18 mouse cellular contexts compared by ENCODE assay signal in the genomic region with DNA sequence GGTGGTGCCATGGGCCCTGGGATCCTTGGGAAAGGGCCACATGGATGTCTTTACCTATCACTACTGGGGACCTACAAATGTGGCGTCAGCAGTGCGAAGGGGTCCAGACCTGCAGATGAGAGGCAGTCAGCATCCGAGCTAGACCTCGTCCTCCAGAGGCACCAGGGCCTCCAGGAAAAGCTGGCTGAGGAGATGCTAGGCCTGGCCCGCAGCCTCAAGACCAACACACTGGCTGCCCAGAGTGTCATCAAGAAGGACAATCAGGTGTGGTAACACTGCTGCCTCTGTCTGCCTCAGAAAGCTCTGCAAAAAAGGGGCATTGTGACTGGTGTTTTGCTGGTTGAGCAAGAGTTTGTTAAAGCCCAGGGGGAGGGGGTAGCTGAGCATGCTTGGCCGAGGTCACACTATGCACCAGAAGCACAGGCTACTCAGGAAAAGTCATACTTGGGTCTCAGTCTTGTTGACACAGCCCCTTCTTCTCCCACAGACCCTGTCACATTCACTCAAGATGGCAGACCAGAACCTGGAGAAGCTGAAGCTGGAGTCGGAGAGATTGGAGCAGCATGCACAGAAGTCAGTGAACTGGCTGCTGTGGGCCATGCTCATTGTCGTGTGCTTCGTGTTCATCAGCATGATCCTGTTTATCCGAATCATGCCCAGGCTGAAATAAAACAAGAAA. TPM values are rescaled to one million over a fixed set of nuclear protein-coding genes. Genes with fewer than 3 reads are reported as not detected.
DNase-seq lines count a peak whose midpoint lies in the region; ATAC-seq and TF ChIP-seq lines count a peak whose summit lies in the region.
"Had no signal": no experiment of that assay in that cellular context is flagged by ENCODE, and none has a peak within 500 bp of the region (broad histone marks: within the 10 kb centered on the region; RNA-seq: fewer than 3 reads in every experiment).

No protein-coding gene starts in this region.

- no peak overlapping the region for H3K9ac ChIP-seq in heart, embryonic 11.5 days (ENCODE audit: low read depth, low read length)
- H3K9ac ChIP-seq in liver, embryonic 12.5 days = peak overlapping the region; percentile 23; the same call in 1 of the 2 replicates
- H3K9ac ChIP-seq in liver, embryonic 13.5 days = peak overlapping the region; percentile 81; the same call in 1 of the 2 replicates
- H3K9ac ChIP-seq: forebrain, postnatal 0 days; hindbrain, embryonic 14.5 days; midbrain, embryonic 12.5 days; stomach, embryonic 15.5 days had no signal

- peak overlapping the region; percentile 22; the same call in 1 of the 2 replicates for H3K27ac ChIP-seq in heart, embryonic 11.5 days (ENCODE audit: low read depth, low read length)
- peak overlapping the region; percentile 91 for H3K27ac ChIP-seq in liver, embryonic 12.5 days
- H3K27ac ChIP-seq in bone marrow macrophage, adult 2 months (ENCODE audit: insufficient read depth, low read depth, low read length) = peak overlapping the region; percentile 97
- peak overlapping the region; percentile 87 for H3K27ac ChIP-seq in liver, embryonic 13.5 days
- H3K27ac ChIP-seq: hindbrain, embryonic 14.5 days; midbrain, embryonic 12.5 days; stomach, embryonic 15.5 days had no signal

- peaks cover 12% of the 10 kb centered on the region for H3K36me3 ChIP-seq in heart, embryonic 11.5 days (ENCODE audit: control insufficient read depth, insufficient read depth, low read length)
- H3K36me3 ChIP-seq in liver, embryonic 12.5 days = peaks cover 34% of the 10 kb centered on the region
- peaks cover 29% of the 10 kb centered on the region for H3K36me3 ChIP-seq in liver, embryonic 13.5 days

- no peak for TF ChIP-seq CTCF in bone marrow macrophage, adult 2 months (IDR thresholded peaks at IDR 0.05; ENCODE audit: low read depth, low read length)

- H3K4me3 ChIP-seq in heart, embryonic 11.5 days (ENCODE audit: low read depth, low read length) = no peak overlapping the region; the same call in 1 of the 2 replicates
- H3K4me3 ChIP-seq in liver, embryonic 12.5 days = no peak overlapping the region
- peak overlapping the region; percentile 82 for H3K4me3 ChIP-seq in bone marrow macrophage, adult 2 months (ENCODE audit: insufficient read depth, low read length)
- H3K4me3 ChIP-seq in liver, embryonic 13.5 days (replicated peaks) = no peak overlapping the region
- H3K4me3 ChIP-seq: midbrain, embryonic 12.5 days had no signal

- H3K4me1 ChIP-seq in heart, embryonic 11.5 days (ENCODE audit: control insufficient read depth, insufficient read depth, low read length) = peaks cover 15% of the 10 kb centered on the region
- peaks cover 55% of the 10 kb centered on the region for H3K4me1 ChIP-seq in liver, embryonic 12.5 days
- H3K4me1 ChIP-seq in bone marrow macrophage, adult 2 months (ENCODE audit: control insufficient read depth, insufficient read depth, low read length) = peaks cover 36% of the 10 kb centered on the region
- H3K4me1 ChIP-seq in liver, embryonic 13.5 days (replicated peaks) = peaks cover 54% of the 10 kb centered on the region

- TF ChIP-seq POLR2A in bone marrow macrophage, adult 2 months (IDR thresholded peaks at IDR 0.05; ENCODE audit: borderline replicate concordance, low read depth, low read length) = no peak

- no peaks in the 10 kb centered on the region for H3K9me3 ChIP-seq in heart, embryonic 11.5 days (replicated peaks; ENCODE audit: control insufficient read depth, low read length)
- no peaks in the 10 kb centered on the region for H3K9me3 ChIP-seq in liver, embryonic 12.5 days (replicated peaks)
- H3K9me3 ChIP-seq in liver, embryonic 13.5 days (replicated peaks) = no peaks in the 10 kb centered on the region
- H3K9me3 ChIP-seq: midbrain, embryonic 12.5 days; stomach, embryonic 15.5 days had no signal

- WGBS in heart, embryonic 11.5 days (ENCODE audit: insufficient replicate concordance) = 90% methylated on average over 10 of the region's 10 CpGs
- 86% methylated on average over 10 of the region's 10 CpGs for WGBS in liver, embryonic 12.5 days (ENCODE audit: insufficient replicate concordance)
- WGBS in liver, embryonic 13.5 days (ENCODE audit: insufficient replicate concordance) = 85% methylated on average over 10 of the region's 10 CpGs

- H3K27me3 ChIP-seq in heart, embryonic 11.5 days (ENCODE audit: control insufficient read depth, insufficient read depth, low read length) = no peaks in the 10 kb centered on the region
- no peaks in the 10 kb centered on the region for H3K27me3 ChIP-seq in liver, embryonic 12.5 days (replicated peaks)
- no peaks in the 10 kb centered on the region for H3K27me3 ChIP-seq in liver, embryonic 13.5 days
- H3K27me3 ChIP-seq: midbrain, embryonic 12.5 days; stomach, embryonic 15.5 days had no signal

- ATAC-seq in heart, embryonic 11.5 days (replicated peaks; ENCODE audit: insufficient number of reproducible peaks, low FRiP score, low TSS enrichment) = no peak
- ATAC-seq in liver, embryonic 12.5 days = no peak
- ATAC-seq in liver, embryonic 13.5 days (ENCODE audit: low read depth) = no peak
- ATAC-seq: forebrain, postnatal 0 days; intestine, postnatal 0 days; lung, postnatal 0 days had no signal

- H3K4me2 ChIP-seq in heart, embryonic 11.5 days = no peak overlapping the region
- H3K4me2 ChIP-seq in liver, embryonic 12.5 days = peak overlapping the region; percentile 94
- peak overlapping the region; percentile 93; the same call in 1 of the 2 replicates for H3K4me2 ChIP-seq in liver, embryonic 13.5 days
- H3K4me2 ChIP-seq: hindbrain, embryonic 14.5 days; stomach, embryonic 15.5 days had no signal

- DNase-seq in heart, adult 18-20 months = no peak
- no peak for DNase-seq in liver
- DNase-seq in liver, embryonic 13.5 days = no peak
- DNase-seq in layer of hippocampus, adult 8-10 months (ENCODE audit: low spot score in 2 of 2) = no peak
- DNase-seq: adrenal gland, adult 8-10 months; forebrain, postnatal 0 days; gastrocnemius, postnatal 14 days; kidney, postnatal 36 days; thymus, postnatal 25 days had no signal

RNA-seq across cellular contexts. Expression of a gene that starts 1.9 kb away (rescaled TPM):
- 2.7 and 2.9 TPM in 2 replicates for polyA plus RNA-seq in heart, embryonic 11.5 days (2014; fragmentation: Nextera tagmentation; extraction: Ambion mirVana)
- total RNA-seq in heart, adult 18-20 months (2021) = 10 to 100 TPM; 14.2 to 14.9 TPM
- 6.8 and 6.9 TPM in 2 replicates for polyA plus RNA-seq in liver, embryonic 12.5 days (2016; fragmentation: Nextera tagmentation; extraction: Ambion mirVana)
- 18.5 and 23.5 TPM in 2 replicates for polyA plus RNA-seq in bone marrow macrophage, adult 2 months (2012; ENCODE audit: insufficient read depth, insufficient read length, missing spikeins)
- 4.3 and 4.4 TPM in 2 replicates for polyA plus RNA-seq in liver, embryonic 13.5 days (2015; fragmentation: Nextera tagmentation; extraction: Ambion mirVana)
- 10 to 100 TPM; 10.3 to 15.9 (median 14.1) TPM for total RNA-seq in layer of hippocampus, adult 8-10 months (2022)

RNA-seq across cellular contexts. Expression of a gene that starts 2.5 kb away (rescaled TPM):
- polyA plus RNA-seq in heart, embryonic 11.5 days (2014; fragmentation: Nextera tagmentation; extraction: Ambion mirVana) = 73.3 and 80.7 TPM in 2 replicates
- 100 to 1,000 TPM; 163 to 174 TPM for total RNA-seq in heart, adult 18-20 months (2021)
- polyA plus RNA-seq in liver, embryonic 12.5 days (2016; fragmentation: Nextera tagmentation; extraction: Ambion mirVana) = 60.2 and 61.1 TPM in 2 replicates
- 131 and 149 TPM in 2 replicates for polyA plus RNA-seq in bone marrow macrophage, adult 2 months (2012; ENCODE audit: insufficient read depth, insufficient read length, missing spikeins)
- 52.1 and 55.8 TPM in 2 replicates for polyA plus RNA-seq in liver, embryonic 13.5 days (2015; fragmentation: Nextera tagmentation; extraction: Ambion mirVana)
- total RNA-seq in layer of hippocampus, adult 8-10 months (2022) = 100 to 1,000 TPM in 3 of 4 experiments, 10 to 100 TPM in 1; 98.8 to 130 (median 117) TPM

RNA-seq across cellular contexts. Expression of a gene that starts 12.6 kb away (rescaled TPM):
- 45.7 and 47.2 TPM in 2 replicates for polyA plus RNA-seq in heart, embryonic 11.5 days (2014; fragmentation: Nextera tagmentation; extraction: Ambion mirVana)
- 10 to 100 TPM; 48.0 to 53.8 TPM for total RNA-seq in heart, adult 18-20 months (2021)
- polyA plus RNA-seq in liver, embryonic 12.5 days (2016; fragmentation: Nextera tagmentation; extraction: Ambion mirVana) = 35.3 and 38.8 TPM in 2 replicates
- 20.2 and 23.9 TPM in 2 replicates for polyA plus RNA-seq in bone marrow macrophage, adult 2 months (2012; ENCODE audit: insufficient read depth, insufficient read length, missing spikeins)
- polyA plus RNA-seq in liver, embryonic 13.5 days (2015; fragmentation: Nextera tagmentation; extraction: Ambion mirVana) = 18.8 and 19.2 TPM in 2 replicates
- 10 to 100 TPM; 38.7 to 46.1 (median 41.2) TPM for total RNA-seq in layer of hippocampus, adult 8-10 months (2022)

RNA-seq across cellular contexts. Expression of a gene that starts 26.4 kb away (rescaled TPM):
- 3.0 and 4.3 TPM in 2 replicates for polyA plus RNA-seq in heart, embryonic 11.5 days (2014; fragmentation: Nextera tagmentation; extraction: Ambion mirVana)
- 10 to 100 TPM; 20.4 to 23.2 TPM for total RNA-seq in heart, adult 18-20 months (2021)
- polyA plus RNA-seq in liver, embryonic 12.5 days (2016; fragmentation: Nextera tagmentation; extraction: Ambion mirVana) = 3.6 and 4.0 TPM in 2 replicates
- polyA plus RNA-seq in bone marrow macrophage, adult 2 months (2012; ENCODE audit: insufficient read depth, insufficient read length, missing spikeins) = 0.21 TPM in 1 of 2 replicates, not detected in the other
- 2.6 and 2.8 TPM in 2 replicates for polyA plus RNA-seq in liver, embryonic 13.5 days (2015; fragmentation: Nextera tagmentation; extraction: Ambion mirVana)
- total RNA-seq in layer of hippocampus, adult 8-10 months (2022) = 1 to 10 TPM; 3.5 to 4.9 (median 4.1) TPM
- total RNA-seq: common myeloid progenitor, adult 5-6 weeks had no signal

RNA-seq across cellular contexts. Expression of a gene that starts 27.5 kb away (rescaled TPM):
- polyA plus RNA-seq in heart, embryonic 11.5 days (2014; fragmentation: Nextera tagmentation; extraction: Ambion mirVana) = 89.6 and 92.1 TPM in 2 replicates
- total RNA-seq in heart, adult 18-20 months (2021) = 10 to 100 TPM; 67.9 to 69.8 TPM
- polyA plus RNA-seq in liver, embryonic 12.5 days (2016; fragmentation: Nextera tagmentation; extraction: Ambion mirVana) = 79.0 and 82.6 TPM in 2 replicates
- 75.8 and 89.1 TPM in 2 replicates for polyA plus RNA-seq in bone marrow macrophage, adult 2 months (2012; ENCODE audit: insufficient read depth, insufficient read length, missing spikeins)
- polyA plus RNA-seq in liver, embryonic 13.5 days (2015; fragmentation: Nextera tagmentation; extraction: Ambion mirVana) = 65.1 and 74.8 TPM in 2 replicates
- total RNA-seq in layer of hippocampus, adult 8-10 months (2022) = 100 to 1,000 TPM in 3 of 4 experiments, 10 to 100 TPM in 1; 95.9 to 110 (median 108) TPM

Comparison
In these comparisons a context has a peak if more than half of its experiments do, and no peak if none do; other contexts are left out.
1. H3K27ac ChIP-seq: peak in every context shown above with its lines; median percentile 97 in bone marrow macrophage, adult 2 months; 91 in liver, embryonic 12.5 days; 87 in liver, embryonic 13.5 days; 22 in heart, embryonic 11.5 days.